Mouse (Mus musculus): Measurements from ENCODE around the gene Olfr1353.
"Not testable (repeated sequence)": the region's sequence is repeated elsewhere in the genome, so short reads cannot be mapped to it uniquely, and the experiment has no call there.

Olfr1353 gene

DNA sequence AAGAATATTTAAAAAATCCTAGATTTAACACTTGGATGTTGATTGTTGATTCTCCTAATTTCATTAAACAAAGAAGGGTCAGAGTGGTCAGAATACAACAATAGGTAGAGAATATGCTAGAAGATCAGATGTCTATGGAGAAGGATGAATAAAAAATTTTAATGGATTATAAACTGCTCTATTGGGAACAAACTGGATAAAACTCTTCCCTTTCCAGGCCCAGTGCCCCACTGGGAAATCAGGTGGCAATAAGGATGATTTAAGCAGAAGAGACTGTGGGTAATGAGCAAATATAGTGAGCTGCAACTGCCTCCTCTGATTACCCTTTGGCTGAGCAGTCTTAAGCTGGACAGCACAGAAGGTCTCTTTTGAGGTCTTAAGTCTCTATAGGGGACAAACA lies at the start of gene Olfr1353:
TSS of gene Olfr1353 (plus strand) at position 301 of the 400 bp plus-strand sequence.
- not testable (repeated sequence) for DNase-seq (ENCODE audit: low read depth in 2 of 2, low spot score in 2 of 2)

DNA sequence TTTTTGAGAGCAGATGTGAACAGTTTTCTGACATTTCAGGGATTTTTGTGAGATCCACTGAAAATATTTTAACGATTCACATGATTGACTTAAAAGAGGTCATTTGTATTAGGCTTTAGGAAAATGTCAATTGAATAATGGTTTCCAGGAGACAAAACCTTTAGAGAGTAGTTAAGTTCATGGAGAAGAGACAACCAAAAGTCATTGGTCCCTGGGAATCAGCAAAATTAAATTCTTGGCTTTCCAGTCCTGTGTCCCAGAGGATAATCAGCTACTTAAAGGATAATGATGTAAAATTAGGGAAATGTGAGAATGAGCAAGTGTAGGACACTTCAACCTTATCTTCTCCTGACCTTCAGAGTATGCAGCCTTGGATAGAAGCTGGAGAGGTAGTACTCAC lies 12.8 kb upstream of the Olfr1353 start, which contains the start of gene Olfr8:
TSS of gene Olfr8 (plus strand) at position 301 of the 400 bp plus-strand sequence.
- DNase-seq (ENCODE audit: low read depth in 2 of 2, low spot score in 2 of 2), result not testable (repeated sequence)

GRCm38 (mm10) chr10:78980750-78981149 lies 17.6 kb downstream of the Olfr1353 start, which contains the start of gene Olfr1352:
Olfr1352 (plus strand) TSS chr10:78981050.
- no peak for DNase-seq (ENCODE audit: low read depth in 2 of 2, low spot score in 2 of 2)

GRCm38 (mm10) chr10:79012172-79012571 lies 49.1 kb downstream of the Olfr1353 start, which contains the start of gene Olfr1351:
Olfr1351 (plus strand) TSS chr10:79012472.
- DNase-seq (ENCODE audit: low read depth in 2 of 2, low spot score in 2 of 2), result no peak

All from CD8-positive naive resting alpha-beta T cell, adult 2 months (primary cell).